Comparison of ENCODE assay signal across 8 mouse cellular contexts in genomic region chr17:24548921-24549617, GRCm38 (mm10). TPM values are rescaled to one million over a fixed set of nuclear protein-coding genes. Genes with fewer than 3 reads are reported as not detected.
DNase-seq lines count a peak whose midpoint lies in the region; ATAC-seq and TF ChIP-seq lines count a peak whose summit lies in the region.

No protein-coding gene starts in this region.

- DNase-seq in embryonic facial prominence, embryonic 11.5 days (ENCODE audit: low spot score): peak; percentile 43
- peak; percentile 46 to 71 for DNase-seq in heart, postnatal 14 days
- DNase-seq in kidney, postnatal 4 days: peak; percentile 63 to 72
- peak; percentile 73 to 82 for DNase-seq in spleen, postnatal 10 days (ENCODE audit: low spot score in 2 of 2)
- no peak for DNase-seq in gastrocnemius, postnatal 14 days

- peak overlapping the region; percentile 89 for H3K4me2 ChIP-seq in embryonic facial prominence, embryonic 11.5 days (ENCODE audit: low read depth, low read length)

- H3K27ac ChIP-seq in embryonic facial prominence, embryonic 11.5 days (replicated peaks; ENCODE audit: low read depth, low read length): 0 out of 2 replicates have a peak overlapping the region, but pooled peaks have one; percentile 20

- H3K27me3 ChIP-seq in E14TG2a.4 (ENCODE audit: insufficient read depth, low read length): peaks cover 26% of the 10 kb centered on the region
- H3K27me3 ChIP-seq in embryonic facial prominence, embryonic 11.5 days (ENCODE audit: control insufficient read depth, insufficient read depth, low read length): no peaks in the 10 kb centered on the region

- peak; percentile 19 for ATAC-seq in activated CD4-positive, CD25-positive, alpha-beta regulatory T cell, adult 4 months
- peak; percentile 36 for ATAC-seq in embryonic facial prominence, embryonic 11.5 days (replicated peaks; ENCODE audit: insufficient number of reproducible peaks, low FRiP score, low TSS enrichment, low read depth)
- peak; percentile 26 for ATAC-seq in megakaryocyte, adult 5-6 weeks (ENCODE audit: poor library complexity, severe bottlenecking)

- 4% methylated on average over 23 of the region's 23 CpGs for WGBS in embryonic facial prominence, embryonic 11.5 days

- H3K9me3 ChIP-seq in E14TG2a.4 (ENCODE audit: low read length): no peaks in the 10 kb centered on the region
- no peaks in the 10 kb centered on the region for H3K9me3 ChIP-seq in embryonic facial prominence, embryonic 11.5 days (replicated peaks; ENCODE audit: control insufficient read depth, low read length)

- intact Hi-C loops in heart, postnatal 14 days (cut with DNase I): loop anchor here (5.0 kb wide), 1 partner anchor 38 kb away; no protein-coding TSS in a partner anchor
- intact Hi-C loops in gastrocnemius, postnatal 14 days (cut with DNase I; ENCODE audit: low total_unique reads): no loop called here

- peak overlapping the region; percentile 79 for H3K4me3 ChIP-seq in E14TG2a.4 (replicated peaks; ENCODE audit: low read length)
- peak overlapping the region; percentile 90 for H3K4me3 ChIP-seq in embryonic facial prominence, embryonic 11.5 days (ENCODE audit: low read depth, low read length)

- H3K36me3 ChIP-seq in E14TG2a.4 (ENCODE audit: insufficient read depth, low read length): peaks cover 6% of the 10 kb centered on the region; the same call in 1 of the 2 replicates
- H3K36me3 ChIP-seq in embryonic facial prominence, embryonic 11.5 days (replicated peaks; ENCODE audit: control insufficient read depth, insufficient read depth, low read depth, low read length): no peaks in the 10 kb centered on the region

- peaks cover 33% of the 10 kb centered on the region for H3K4me1 ChIP-seq in E14TG2a.4 (replicated peaks; ENCODE audit: low read depth, low read length)
- H3K4me1 ChIP-seq in embryonic facial prominence, embryonic 11.5 days (ENCODE audit: control insufficient read depth, insufficient read depth, low read length): no peaks in the 10 kb centered on the region; the same call in none of the 2 replicates

- no peak for TF ChIP-seq CTCF in E14TG2a.4 (conservative IDR thresholded peaks at IDR 0.05; ENCODE audit: low read length)

- H3K9ac ChIP-seq in embryonic facial prominence, embryonic 11.5 days (replicated peaks; ENCODE audit: low read length): 0 out of 2 replicates have a peak overlapping the region, but pooled peaks have one; percentile 10

RNA-seq across cellular contexts. Expression of gene Pkd1, which starts 0.6 kb away (rescaled TPM):
- 10 to 100 TPM; 11.5 to 15.4 TPM for polyA plus RNA-seq in activated CD4-positive, CD25-positive, alpha-beta regulatory T cell, adult 4 months (2017; shearing (Covaris generic))
- 9.6 and 16.6 TPM in 2 replicates for polyA plus RNA-seq in embryonic facial prominence, embryonic 11.5 days (2014; fragmentation: Nextera tagmentation; extraction: Ambion mirVana)
- 10 to 100 TPM; 58.0 to 63.2 TPM for total RNA-seq in heart, postnatal 14 days (2021)
- total RNA-seq in megakaryocyte, adult 5-6 weeks (2015): 7.8 and 10.8 TPM in 2 replicates
- total RNA-seq in megakaryocyte, adult 5-6 weeks (2017): 13.1 and 19.9 TPM in 2 replicates
- total RNA-seq in gastrocnemius, postnatal 14 days (2021): 10 to 100 TPM; 32.0 to 36.1 TPM

RNA-seq across cellular contexts. Expression of gene Rab26, which starts 15.1 kb away (rescaled TPM):
- 1 to 10 TPM; 2.8 to 3.3 TPM for polyA plus RNA-seq in activated CD4-positive, CD25-positive, alpha-beta regulatory T cell, adult 4 months (2017; shearing (Covaris generic))
- 1.4 and 1.8 TPM in 2 replicates for polyA plus RNA-seq in embryonic facial prominence, embryonic 11.5 days (2014; fragmentation: Nextera tagmentation; extraction: Ambion mirVana)
- under 1 TPM; 0.19 to 0.34 TPM for total RNA-seq in heart, postnatal 14 days (2021)
- 0.42 and 0.57 TPM in 2 replicates for total RNA-seq in megakaryocyte, adult 5-6 weeks (2015)
- total RNA-seq in megakaryocyte, adult 5-6 weeks (2017): 0.95 and 1.1 TPM in 2 replicates
- under 1 TPM; 0.21 to 0.27 TPM for total RNA-seq in gastrocnemius, postnatal 14 days (2021)

RNA-seq across cellular contexts. Expression of gene Traf7, which starts 21.3 kb away (rescaled TPM):
- 10 to 100 TPM; 35.0 to 58.7 TPM for polyA plus RNA-seq in activated CD4-positive, CD25-positive, alpha-beta regulatory T cell, adult 4 months (2017; shearing (Covaris generic))
- polyA plus RNA-seq in embryonic facial prominence, embryonic 11.5 days (2014; fragmentation: Nextera tagmentation; extraction: Ambion mirVana): 86.1 and 88.2 TPM in 2 replicates
- 10 to 100 TPM; 57.2 to 65.5 TPM for total RNA-seq in heart, postnatal 14 days (2021)
- total RNA-seq in megakaryocyte, adult 5-6 weeks (2015): 46.4 and 48.1 TPM in 2 replicates
- total RNA-seq in megakaryocyte, adult 5-6 weeks (2017): 81.3 and 82.8 TPM in 2 replicates
- 10 to 100 TPM; 31.9 to 33.4 TPM for total RNA-seq in gastrocnemius, postnatal 14 days (2021)
